Mouse (Mus musculus) liver, embryonic 14 days (tissue): ENCODE results near the gene Zfp712. TPM values are rescaled to one million over a fixed set of nuclear protein-coding genes. Genes with fewer than 3 reads are reported as not detected.

ENCODE experiments used
- polyA plus RNA-seq: library from polyadenylated mRNA; depleted of rRNA; stranded (reverse); fragments of >200 nt; gene quantifications from 2 replicates; pipeline ENCODE4 v1.2.3, GENCODE M21; 2012; rRNA removed

Gene Zfp712
- 0.37 TPM in 2 replicates for polyA plus RNA-seq

GRCm38 (mm10) chr13:67060786-67061358 is at the start of gene Zfp712:
Gene Zfp712 (minus strand): TSS chr13:67061170.

GRCm38 (mm10) chr13:67108194-67108820 is 47.3 kb upstream of the Zfp712 start, which contains the start of gene Gm28557:
Gene Gm28557 (minus strand): TSS chr13:67108604.

GRCm38 (mm10) chr13:67097876-67098275 is 36.9 kb upstream of the Zfp712 start, which contains the start of gene Zfp708:
Gene Zfp708 (minus strand): TSS chr13:67097976.

Other genes starting within 250 kb of the Zfp712 start
- gene Gm10767, start 156.3 kb downstream of the Zfp712 start, polyA plus RNA-seq = 0.27 and 0.37 TPM in 2 replicates
- 0.85 and 0.95 TPM in 2 replicates for gene Zfp708, start 36.8 kb upstream of the Zfp712 start, polyA plus RNA-seq
- gene Gm28557, start 47.4 kb upstream of the Zfp712 start, polyA plus RNA-seq = 1.7 and 1.8 TPM in 2 replicates
- 0.20 and 0.25 TPM in 2 replicates for gene Rslcan18, start 55.1 kb upstream of the Zfp712 start, polyA plus RNA-seq
- gene Zfp759, start 60.5 kb upstream of the Zfp712 start, polyA plus RNA-seq = 0.38 and 0.40 TPM in 2 replicates
- gene Rsl1, start 112.0 kb upstream of the Zfp712 start, polyA plus RNA-seq = 1.2 and 1.4 TPM in 2 replicates
- gene Zfp455, start 133.3 kb upstream of the Zfp712 start, polyA plus RNA-seq = 0.18 and 0.21 TPM in 2 replicates
- 0.47 and 0.52 TPM in 2 replicates for gene Zfp458, start 217.3 kb upstream of the Zfp712 start, polyA plus RNA-seq
- 0.41 and 0.48 TPM in 2 replicates for gene Zfp457, start 245.3 kb upstream of the Zfp712 start, polyA plus RNA-seq